Mouse (Mus musculus): Measurements from ENCODE around the gene Tab1.

DNA sequence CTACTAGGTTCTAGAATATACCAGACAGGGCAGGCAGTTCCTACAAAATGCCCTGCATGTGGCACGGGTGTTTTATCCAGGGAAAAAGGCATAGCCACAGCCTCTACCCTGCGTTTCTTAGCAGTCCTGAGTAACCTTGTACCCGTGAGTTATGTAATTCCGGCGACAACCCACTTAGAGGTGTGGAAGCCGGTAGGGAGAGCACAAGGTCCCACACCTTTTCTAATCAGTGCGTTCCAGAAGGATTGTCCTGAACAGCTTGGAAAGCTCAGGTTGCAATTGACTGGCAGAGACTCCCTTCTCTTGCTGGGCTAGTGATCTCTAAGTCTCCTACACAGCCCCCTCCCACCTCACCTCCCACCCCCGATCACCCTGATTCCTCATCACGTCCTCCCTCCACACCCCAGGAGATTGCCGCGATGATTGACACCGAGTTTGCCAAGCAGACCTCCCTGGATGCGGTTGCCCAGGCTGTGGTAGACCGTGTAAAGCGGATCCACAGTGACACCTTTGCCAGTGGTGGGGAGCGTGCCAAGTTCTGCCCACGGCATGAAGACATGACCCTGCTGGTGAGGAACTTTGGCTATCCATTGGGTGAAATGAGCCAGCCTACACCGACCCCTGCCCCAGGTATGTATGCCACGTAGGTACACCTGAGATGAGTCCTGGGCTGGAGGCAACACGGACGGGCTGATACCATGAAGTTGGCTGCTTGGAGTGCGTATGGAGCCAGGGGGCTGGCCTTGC lies 24.4 kb downstream of the Tab1 start:
- TF ChIP-seq CTCF (IDR thresholded peaks at IDR 0.05; ENCODE audit: borderline replicate concordance, insufficient read depth, low read depth, low read length) (no peak), POLR2A (IDR thresholded peaks at IDR 0.05; ENCODE audit: borderline replicate concordance, insufficient read depth, low read length) (no peak)

Data from cerebellum, adult 2 months (tissue).